Mouse (Mus musculus): Measurements from ENCODE around the gene Oaz1. TPM values are rescaled to one million over a fixed set of nuclear protein-coding genes. Genes with fewer than 3 reads are reported as not detected.
A peak's percentile ranks its signal among the peaks of the same experiment; 100 is the strongest.

Gene Oaz1
- total RNA-seq, 2 experiments from 2014 or later, result 478 to 493 TPM

GRCm38 (mm10) chr10:80793803-80794202, 32.7 kb upstream of the Oaz1 start:
- TF ChIP-seq CTCF (conservative IDR thresholded peaks at IDR 0.05), result no peak
- H3K4me3 ChIP-seq, result no peak overlapping the region
- DNase-seq (ENCODE audit: low spot score in 2 of 2), result no peak
- H3K27ac ChIP-seq, result no peak overlapping the region

GRCm38 (mm10) chr10:80794750-80795149, 31.7 kb upstream of the Oaz1 start:
- no peak for TF ChIP-seq CTCF (conservative IDR thresholded peaks at IDR 0.05)

GRCm38 (mm10) chr10:80796307-80796848, 30.1 kb upstream of the Oaz1 start:
- DNase-seq (ENCODE audit: low spot score in 2 of 2), result no peak
- Histone ChIP-seq H3K27ac (peak overlapping the region; percentile 99), H3K4me3 (peak overlapping the region; percentile 93; the same call in 1 of the 2 replicates)
- no peak for TF ChIP-seq CTCF (conservative IDR thresholded peaks at IDR 0.05)

More at GRCm38 (mm10) chr10:80794750-80795149, 31.7 kb upstream of the Oaz1 start:
- peak overlapping the region; percentile 99; the same call in 1 of the 2 replicates for H3K27ac ChIP-seq
- no peak overlapping the region for H3K4me3 ChIP-seq
- no peak for DNase-seq (ENCODE audit: low spot score in 2 of 2)

DNA sequence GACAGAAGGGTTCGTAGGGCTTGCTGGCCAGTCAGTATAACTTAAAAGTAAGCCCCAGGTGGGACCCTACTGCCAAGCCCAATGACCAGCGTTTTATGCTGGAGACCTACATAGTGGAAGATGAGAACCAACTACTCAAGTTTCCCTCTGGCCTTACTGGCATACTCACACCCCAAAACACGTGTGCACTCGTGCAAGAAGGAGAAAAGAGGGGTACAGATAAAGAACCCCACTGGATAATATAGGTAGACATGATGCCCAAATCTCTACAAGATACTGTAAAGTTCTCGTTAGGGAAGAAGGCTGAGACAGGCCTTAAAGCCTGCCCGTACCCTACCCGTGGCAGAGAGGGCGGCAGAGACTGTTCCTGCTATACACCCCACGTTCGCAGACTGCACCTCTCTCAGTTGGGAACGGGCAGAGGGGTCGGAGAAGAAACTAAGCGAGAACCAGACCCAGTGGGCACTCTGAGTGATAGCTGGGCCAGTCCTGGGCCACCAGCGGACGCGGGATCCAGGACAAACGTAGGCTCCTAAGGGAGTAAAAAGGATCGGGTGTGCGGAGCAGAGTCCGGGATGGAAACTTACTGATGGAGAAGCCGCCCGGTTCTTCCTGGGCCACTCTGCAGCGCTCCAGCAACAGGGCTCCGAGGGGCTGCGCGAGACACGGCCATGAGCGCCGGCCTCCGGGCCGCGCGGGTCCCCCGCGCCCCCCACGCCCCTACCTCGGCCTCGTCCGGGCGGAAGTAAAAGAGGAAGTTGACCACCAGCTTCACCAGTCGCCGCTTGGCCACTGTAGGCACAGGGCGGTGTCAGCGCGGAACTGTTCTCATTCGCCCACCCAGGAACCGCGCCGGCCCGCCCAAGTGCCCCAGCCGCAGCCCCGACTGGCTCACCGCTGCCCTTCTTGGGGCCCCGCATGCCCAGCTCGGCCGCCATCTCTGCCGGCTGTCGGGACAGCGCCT, 29.0 kb upstream of the Oaz1 start:
- Histone ChIP-seq H3K27ac (peak overlapping the region; percentile 99), H3K4me3 (peak overlapping the region; percentile 93)
- DNase-seq (ENCODE audit: low spot score in 2 of 2), result no peak
- no peak for TF ChIP-seq CTCF (conservative IDR thresholded peaks at IDR 0.05)

DNA sequence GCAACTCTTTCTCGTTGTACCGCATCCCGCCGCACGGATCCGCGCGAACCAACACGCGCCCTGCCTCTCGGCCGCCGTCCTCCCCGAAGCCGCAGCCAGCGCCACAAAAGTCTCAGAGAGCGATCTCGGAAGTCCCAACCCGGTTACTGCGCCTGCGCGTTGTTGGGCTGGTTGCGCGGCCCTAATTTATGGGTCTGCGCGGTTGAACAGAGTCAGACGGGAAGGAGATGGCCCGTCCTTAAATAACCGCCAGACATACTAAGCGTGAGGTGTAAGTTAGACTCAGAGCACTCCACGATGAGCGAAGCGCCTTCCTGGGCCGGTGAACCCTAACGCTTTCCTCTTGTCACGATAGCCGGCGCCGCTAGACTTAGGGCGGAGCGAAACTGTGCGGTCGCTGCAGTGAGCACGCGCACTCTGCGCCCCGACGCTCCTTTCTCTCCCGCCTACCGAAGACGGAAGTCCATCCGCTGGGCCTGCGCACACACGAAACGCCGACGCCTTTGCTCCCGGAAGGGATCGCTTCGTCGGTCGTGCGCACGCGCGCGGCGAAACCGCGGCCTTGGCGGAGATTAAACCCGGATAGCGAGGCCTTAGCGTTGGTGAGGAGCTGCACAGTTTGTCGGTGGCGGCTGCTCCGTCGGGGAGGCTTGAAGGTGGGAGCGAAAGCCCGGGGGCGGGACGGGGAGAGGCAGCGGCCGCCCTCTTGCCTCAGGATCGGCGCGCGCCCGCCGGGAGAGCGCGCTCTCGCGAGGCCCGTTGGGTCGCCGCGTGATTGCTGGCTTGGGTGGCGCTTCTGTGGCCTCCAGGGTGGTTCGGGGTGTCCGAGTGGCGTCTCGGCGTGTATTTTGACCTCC, 28.1 kb upstream of the Oaz1 start, which contains the start of the genes Sf3a2 and Plekhj1:
Sf3a2 (plus strand) TSS at position 49 of the 857 bp plus-strand sequence.
Plekhj1 (minus strand) TSS at position 477 of the 857 bp plus-strand sequence.
- peak; percentile 95 for DNase-seq (ENCODE audit: low spot score in 2 of 2)
- Histone ChIP-seq H3K27ac (peak within 1 kb of the TSS; percentile 99), H3K4me3 (peak within 1 kb of the TSS; percentile 93)
- TF ChIP-seq CTCF (conservative IDR thresholded peaks at IDR 0.05), result peak; percentile 40; the same call in 1 of the 2 replicates

DNA sequence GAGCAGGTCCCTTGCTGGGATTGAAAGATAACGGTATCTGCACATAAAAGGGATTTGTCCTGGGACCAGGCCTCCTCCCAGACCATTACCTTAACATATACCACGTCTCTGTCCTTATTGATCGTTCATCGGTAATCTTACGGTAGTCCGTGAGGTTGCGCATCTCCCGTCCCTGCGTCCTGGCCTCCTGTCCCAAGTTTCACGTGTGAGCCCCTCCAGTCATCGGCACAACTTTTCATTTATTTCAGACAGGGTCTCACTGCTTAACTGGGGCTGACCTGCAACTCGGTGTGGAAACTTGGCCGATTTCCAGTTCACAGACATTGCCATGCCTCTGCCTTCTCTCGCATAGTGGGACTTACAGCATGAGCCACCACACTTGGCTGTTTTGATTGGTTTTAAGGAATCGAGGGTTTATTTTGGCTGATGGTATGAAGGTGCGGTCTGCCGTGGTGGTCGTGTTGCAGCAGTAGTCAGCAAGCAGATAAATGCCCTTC, 27.3 kb upstream of the Oaz1 start:
- no peak for DNase-seq (ENCODE audit: low spot score in 2 of 2)
- H3K4me3 ChIP-seq, result peak overlapping the region; percentile 93
- H3K27ac ChIP-seq, result peak overlapping the region; percentile 99
- no peak for TF ChIP-seq CTCF (conservative IDR thresholded peaks at IDR 0.05)

DNA sequence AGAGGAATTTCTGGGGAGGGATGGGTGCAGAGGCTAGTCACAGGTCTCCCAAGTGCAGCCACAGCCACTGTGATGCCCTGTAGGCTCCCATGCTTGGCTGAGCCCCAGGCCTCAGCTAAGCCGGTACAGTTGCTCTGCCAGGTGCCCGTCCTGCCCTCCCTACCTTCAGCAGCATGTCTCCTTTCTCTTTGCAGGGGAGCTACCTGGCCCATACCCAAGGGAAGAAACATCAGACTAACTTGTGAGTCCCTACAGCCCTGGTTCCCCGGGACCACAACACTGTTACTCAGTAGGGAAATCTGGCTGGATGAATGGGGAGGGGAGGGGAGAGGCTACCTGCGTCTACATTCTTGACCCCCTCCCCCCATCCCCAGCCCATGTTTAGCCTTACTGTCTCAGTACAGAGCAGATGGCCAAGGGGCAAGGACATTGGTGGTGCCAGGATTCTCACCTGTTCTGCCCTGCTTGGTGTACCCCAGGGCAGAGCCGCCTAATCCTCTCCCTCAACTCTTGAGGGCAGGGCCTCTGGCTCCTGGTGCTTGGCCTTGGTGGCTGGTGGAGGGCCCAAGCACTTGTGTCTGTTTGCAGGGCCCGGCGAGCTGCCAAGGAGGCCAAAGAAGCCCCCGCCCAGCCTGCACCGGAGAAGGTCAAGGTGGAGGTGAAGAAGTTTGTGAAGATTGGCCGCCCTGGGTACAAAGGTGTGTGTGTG, 24.1 kb upstream of the Oaz1 start:
- no peak for TF ChIP-seq CTCF (conservative IDR thresholded peaks at IDR 0.05)
- no peak for DNase-seq (ENCODE audit: low spot score in 2 of 2)
- Histone ChIP-seq H3K27ac (no peak overlapping the region), H3K4me3 (no peak overlapping the region)

GRCm38 (mm10) chr10:80802996-80803395, 23.5 kb upstream of the Oaz1 start:
- Histone ChIP-seq H3K27ac (no peak overlapping the region), H3K4me3 (no peak overlapping the region)
- no peak for TF ChIP-seq CTCF (conservative IDR thresholded peaks at IDR 0.05)
- DNase-seq (ENCODE audit: low spot score in 2 of 2), result no peak

DNA sequence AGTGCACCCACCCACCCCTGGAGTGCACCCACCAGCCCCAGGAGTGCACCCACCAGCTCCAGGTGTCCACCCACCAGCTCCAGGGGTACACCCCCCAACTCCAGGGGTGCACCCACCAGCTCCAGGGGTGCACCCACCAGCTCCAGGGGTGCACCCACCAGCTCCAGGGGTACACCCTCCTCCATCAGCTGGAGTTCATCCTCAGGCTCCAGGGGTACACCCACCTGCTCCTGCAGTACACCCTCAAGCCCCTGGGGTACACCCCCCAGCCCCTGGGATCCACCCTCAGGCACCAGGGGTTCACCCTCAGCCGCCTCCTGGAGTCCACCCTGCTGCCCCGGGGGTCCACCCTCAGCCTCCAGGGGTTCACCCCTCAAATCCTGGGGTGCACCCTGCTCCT, 22.1 kb upstream of the Oaz1 start:
- Histone ChIP-seq H3K27ac (no peak overlapping the region), H3K4me3 (no peak overlapping the region)
- no peak for TF ChIP-seq CTCF (conservative IDR thresholded peaks at IDR 0.05)
- no peak for DNase-seq (ENCODE audit: low spot score in 2 of 2)

- Histone ChIP-seq H3K4me3 (no peak within 1 kb of the TSS), H3K27ac (peak within 1 kb of the TSS; percentile 95; the same call in 1 of the 2 replicates)
- no peak for DNase-seq (ENCODE audit: low spot score in 2 of 2)
- no peak for TF ChIP-seq CTCF (conservative IDR thresholded peaks at IDR 0.05)
Measured at GRCm38 (mm10) chr10:80804916-80805315, 21.5 kb upstream of the Oaz1 start, which contains the start of gene Amh. Amh (plus strand) TSS chr10:80805243.

DNA sequence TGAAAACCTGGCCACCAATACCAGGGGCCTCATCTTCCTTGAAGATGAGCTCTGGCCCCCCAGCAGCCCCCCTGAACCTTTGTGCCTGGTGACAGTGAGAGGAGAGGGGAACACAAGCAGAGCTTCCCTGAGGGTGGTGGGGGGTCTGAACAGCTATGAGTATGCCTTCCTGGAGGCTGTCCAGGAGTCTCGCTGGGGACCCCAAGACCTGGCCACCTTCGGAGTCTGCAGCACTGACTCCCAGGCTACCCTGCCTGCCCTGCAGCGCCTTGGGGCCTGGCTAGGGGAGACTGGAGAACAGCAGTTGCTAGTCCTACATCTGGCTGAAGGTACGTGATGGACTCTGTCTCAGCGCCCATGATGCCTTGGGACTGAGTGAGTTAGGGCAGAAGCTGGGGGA, 21.1 kb upstream of the Oaz1 start:
- DNase-seq (ENCODE audit: low spot score in 2 of 2), result no peak
- Histone ChIP-seq H3K27ac (no peak overlapping the region), H3K4me3 (no peak overlapping the region)
- no peak for TF ChIP-seq CTCF (conservative IDR thresholded peaks at IDR 0.05)

- Histone ChIP-seq H3K4me3 (no peak overlapping the region), H3K27ac (peak overlapping the region; percentile 95)
- TF ChIP-seq CTCF (conservative IDR thresholded peaks at IDR 0.05), result peak; percentile 95
- DNase-seq (ENCODE audit: low spot score in 2 of 2), result peak in 1 of 2 experiments; percentile 87
Measured at GRCm38 (mm10) chr10:80805925-80806324, 20.5 kb upstream of the Oaz1 start.
